In the genomic region with DNA sequence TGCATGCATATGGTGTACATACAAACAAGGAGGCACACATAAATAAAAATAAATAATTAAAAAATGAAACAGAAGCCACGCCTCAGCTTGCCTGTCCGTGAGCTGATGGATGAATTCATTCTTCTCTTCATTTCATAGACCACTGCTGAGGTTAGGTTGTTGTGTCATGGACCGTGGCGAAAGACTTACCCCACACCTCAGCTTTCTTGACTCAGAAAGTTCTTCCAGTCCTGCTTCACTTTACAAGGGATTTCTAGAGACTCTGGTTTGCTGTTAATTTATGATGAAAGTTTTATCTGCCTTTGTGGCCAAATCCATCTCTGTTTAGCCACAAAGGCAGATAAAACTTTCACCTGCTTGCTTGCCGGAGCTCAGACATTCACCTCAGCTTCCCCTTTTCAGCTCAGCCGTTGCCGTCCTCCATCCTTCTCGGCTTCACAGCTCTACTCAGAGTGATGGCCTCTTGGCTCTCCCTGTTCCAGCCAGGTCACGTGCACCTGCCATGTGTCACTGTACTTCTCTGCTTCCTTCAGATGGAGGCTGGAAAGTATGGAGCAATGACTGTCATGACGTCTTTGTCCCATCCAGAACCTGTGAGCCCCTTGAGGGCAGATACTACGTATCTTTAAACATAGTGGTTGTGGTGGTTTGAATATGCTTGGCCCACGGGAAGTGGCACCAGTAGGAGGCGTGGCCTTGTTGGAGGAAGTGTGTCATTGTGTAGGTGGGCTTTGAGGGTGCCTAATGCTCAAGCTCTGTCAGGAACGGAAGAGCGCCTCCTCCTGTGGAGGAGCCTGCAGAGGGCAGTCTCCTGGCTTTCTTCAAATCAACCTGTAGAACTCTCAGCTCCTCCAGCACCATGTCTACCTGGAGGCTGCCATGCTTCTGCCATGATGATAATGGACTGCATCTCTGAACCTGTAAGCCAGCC, we compare ENCODE assay signal across 29 mouse cellular contexts. TPM values are rescaled to one million over a fixed set of nuclear protein-coding genes. Genes with fewer than 3 reads are reported as not detected.
A peak's percentile ranks its signal among the peaks of the same experiment; 100 is the strongest.
DNase-seq lines count a peak whose midpoint lies in the region; ATAC-seq and TF ChIP-seq lines count a peak whose summit lies in the region.
"Had no signal": no experiment of that assay in that cellular context is flagged by ENCODE, and none has a peak within 500 bp of the region (broad histone marks: within the 10 kb centered on the region; RNA-seq: fewer than 3 reads in every experiment).

No protein-coding gene starts in this region.

- H3K79me2 ChIP-seq in MEL (ENCODE audit: control insufficient read depth, insufficient read depth, low read length, poor library complexity), result no peaks in the 10 kb centered on the region

- no peaks in the 10 kb centered on the region for H3K27me3 ChIP-seq in liver, embryonic 16.5 days (ENCODE audit: control insufficient read depth, insufficient read depth, low read depth, low read length)
- no peaks in the 10 kb centered on the region for H3K27me3 ChIP-seq in liver, embryonic 11.5 days (replicated peaks; ENCODE audit: control insufficient read depth, insufficient read depth, low read length)
- no peaks in the 10 kb centered on the region; a peak in 2 of 4 replicates for H3K27me3 ChIP-seq in MEL (ENCODE audit: control insufficient read depth in 1 of 2, insufficient read depth in 2 of 2, low read length in 2 of 2)
- no peaks in the 10 kb centered on the region for H3K27me3 ChIP-seq in forebrain, embryonic 13.5 days
- H3K27me3 ChIP-seq: heart, embryonic 15.5 days; hindbrain, embryonic 13.5 days; lung, embryonic 15.5 days; midbrain, embryonic 13.5 days; neural tube, embryonic 13.5 days had no signal

- H3K4me2 ChIP-seq in liver, embryonic 16.5 days (ENCODE audit: low read depth, low read length), result no peak overlapping the region
- H3K4me2 ChIP-seq in liver, embryonic 11.5 days, result no peak overlapping the region
- no peak overlapping the region for H3K4me2 ChIP-seq in forebrain, embryonic 13.5 days
- H3K4me2 ChIP-seq: heart, embryonic 15.5 days; hindbrain, embryonic 13.5 days; lung, embryonic 15.5 days; midbrain, embryonic 13.5 days; neural tube, embryonic 13.5 days had no signal

- ATAC-seq in liver, embryonic 16.5 days (ENCODE audit: low read depth), result no peak
- no peak for ATAC-seq in liver, embryonic 11.5 days (replicated peaks; ENCODE audit: low FRiP score)
- peak; percentile 66 for ATAC-seq in granulocyte monocyte progenitor cell, adult 5-6 weeks (replicated peaks; ENCODE audit: poor library complexity, severe bottlenecking)
- ATAC-seq in neutrophil, adult 5-6 weeks (ENCODE audit: extremely low read depth, insufficient number of reproducible peaks, low FRiP score, poor library complexity, severe bottlenecking), result peak; percentile 52
- no peak for ATAC-seq in forebrain, embryonic 13.5 days
- ATAC-seq: forebrain, embryonic 14.5 days; intestine, embryonic 16.5 days; midbrain, embryonic 13.5 days had no signal

- peak overlapping the region; percentile 0; the same call in 1 of the 2 replicates for H3K27ac ChIP-seq in liver, embryonic 16.5 days (ENCODE audit: low read length)
- H3K27ac ChIP-seq in liver, embryonic 11.5 days (ENCODE audit: low read depth, low read length), result no peak overlapping the region
- no peak overlapping the region for H3K27ac ChIP-seq in MEL (ENCODE audit: control insufficient read depth, low read depth, low read length)
- no peak overlapping the region for H3K27ac ChIP-seq in forebrain, embryonic 13.5 days
- H3K27ac ChIP-seq: heart, embryonic 15.5 days; hindbrain, embryonic 13.5 days; lung, embryonic 15.5 days; midbrain, embryonic 13.5 days; neural tube, embryonic 13.5 days had no signal

- no peak overlapping the region for H3K9ac ChIP-seq in liver, embryonic 16.5 days (ENCODE audit: low read depth, low read length)
- no peak overlapping the region for H3K9ac ChIP-seq in liver, embryonic 11.5 days (ENCODE audit: low read depth, low read length)
- no peak overlapping the region for H3K9ac ChIP-seq in MEL (ENCODE audit: control insufficient read depth, low read depth, low read length, poor library complexity, severe bottlenecking)
- H3K9ac ChIP-seq in forebrain, embryonic 13.5 days, result no peak overlapping the region
- H3K9ac ChIP-seq: heart, embryonic 15.5 days; hindbrain, embryonic 13.5 days; lung, embryonic 15.5 days; midbrain, embryonic 13.5 days; neural tube, embryonic 13.5 days had no signal

- no peak for TF ChIP-seq RAD21 in MEL (IDR thresholded peaks at IDR 0.05; ENCODE audit: low read depth, low read length)

- H3K9me3 ChIP-seq in liver, embryonic 16.5 days (replicated peaks; ENCODE audit: control insufficient read depth, low read length), result no peaks in the 10 kb centered on the region
- H3K9me3 ChIP-seq in liver, embryonic 11.5 days (ENCODE audit: control insufficient read depth, low read length), result no peaks in the 10 kb centered on the region
- H3K9me3 ChIP-seq in MEL (replicated peaks; ENCODE audit: insufficient read depth, low read length), result no peaks in the 10 kb centered on the region
- H3K9me3 ChIP-seq in forebrain, embryonic 13.5 days (replicated peaks), result no peaks in the 10 kb centered on the region
- H3K9me3 ChIP-seq: heart, embryonic 15.5 days; hindbrain, embryonic 13.5 days; lung, embryonic 15.5 days; midbrain, embryonic 13.5 days; neural tube, embryonic 13.5 days had no signal

- WGBS in liver, embryonic 16.5 days (ENCODE audit: insufficient replicate concordance), result 62% methylated on average over 15 of the region's 15 CpGs
- WGBS in liver, embryonic 11.5 days, result 80% methylated on average over 15 of the region's 15 CpGs
- 94% methylated on average over 15 of the region's 15 CpGs for WGBS in forebrain, embryonic 13.5 days

- TF ChIP-seq EP300 in MEL (IDR thresholded peaks at IDR 0.05; ENCODE audit: low read depth in 1 of 2, low read length in 2 of 2), result peak; percentile 88 to 90

- no peak for TF ChIP-seq POLR2A in MEL (IDR thresholded peaks at IDR 0.05; ENCODE audit: control insufficient read depth in 1 of 2, insufficient read depth in 1 of 2, low read depth in 1 of 2, low read length in 2 of 2, poor library complexity in 1 of 2)

- no peak for DNase-seq in liver, embryonic 11.5 days (ENCODE audit: low spot score)
- peak; percentile 81 for DNase-seq in MEL (ENCODE audit: low read depth, low spot score)
- DNase-seq in layer of hippocampus, postnatal 14 days (ENCODE audit: low spot score in 2 of 2), result no peak
- DNase-seq: adrenal gland, adult 2 months; adrenal gland, postnatal 36 days; cerebellum, adult 2 months; cerebellum, postnatal 25 days; gastrocnemius, postnatal 25 days; kidney, adult 9 months; kidney, postnatal 10 days; layer of hippocampus, adult 9-11 months; thymus, adult 2 months had no signal

- TF ChIP-seq CTCF in MEL (IDR thresholded peaks at IDR 0.05 in 2 of 3, conservative IDR thresholded peaks at IDR 0.05 in 1 of 3; ENCODE audit: control insufficient read depth in 1 of 3, insufficient read depth in 1 of 3, low read depth in 2 of 3, low read length in 3 of 3, poor library complexity in 1 of 3, severe bottlenecking in 1 of 3), result no peak

- peaks cover 14% of the 10 kb centered on the region for H3K4me1 ChIP-seq in liver, embryonic 16.5 days (ENCODE audit: control insufficient read depth, low read depth, low read length)
- H3K4me1 ChIP-seq in liver, embryonic 11.5 days (replicated peaks; ENCODE audit: control insufficient read depth, insufficient read depth, low read length), result peaks cover 4% of the 10 kb centered on the region; the same call in 1 of the 2 replicates
- peaks cover 0 to 16% of the 10 kb centered on the region in 2 experiments; a peak in 3 of 4 replicates for H3K4me1 ChIP-seq in MEL (ENCODE audit: control insufficient read depth in 1 of 2, insufficient read depth in 2 of 2, low read length in 2 of 2)
- H3K4me1 ChIP-seq in forebrain, embryonic 13.5 days, result no peaks in the 10 kb centered on the region
- H3K4me1 ChIP-seq: heart, embryonic 15.5 days; lung, embryonic 15.5 days; midbrain, embryonic 13.5 days had no signal

- no peak overlapping the region for H3K4me3 ChIP-seq in liver, embryonic 16.5 days (ENCODE audit: low read depth, low read length)
- no peak overlapping the region for H3K4me3 ChIP-seq in liver, embryonic 11.5 days (ENCODE audit: low read depth, low read length)
- H3K4me3 ChIP-seq in MEL (ENCODE audit: control insufficient read depth in 1 of 2, insufficient read depth in 1 of 2, low read depth in 2 of 2, low read length in 2 of 2), result no peak overlapping the region
- H3K4me3 ChIP-seq in forebrain, embryonic 13.5 days, result no peak overlapping the region
- H3K4me3 ChIP-seq: heart, embryonic 15.5 days; hindbrain, embryonic 13.5 days; lung, embryonic 15.5 days; midbrain, embryonic 13.5 days; neural tube, embryonic 13.5 days had no signal

- no peaks in the 10 kb centered on the region for H3K36me3 ChIP-seq in liver, embryonic 16.5 days (ENCODE audit: control insufficient read depth, insufficient read depth)
- no peaks in the 10 kb centered on the region for H3K36me3 ChIP-seq in liver, embryonic 11.5 days (ENCODE audit: control insufficient read depth, insufficient read depth, low read length)
- peaks cover 0 to 8% of the 10 kb centered on the region in 2 experiments; a peak in 2 of 4 replicates for H3K36me3 ChIP-seq in MEL (ENCODE audit: control insufficient read depth in 1 of 2, insufficient read depth in 2 of 2, low read length in 2 of 2)
- H3K36me3 ChIP-seq in forebrain, embryonic 13.5 days (ENCODE audit: poor library complexity, severe bottlenecking), result no peaks in the 10 kb centered on the region
- H3K36me3 ChIP-seq: heart, embryonic 15.5 days; hindbrain, embryonic 13.5 days; lung, embryonic 15.5 days; midbrain, embryonic 13.5 days; neural tube, embryonic 13.5 days had no signal

TF ChIP-seq in MEL, 35 proteins besides CTCF, POLR2A, EP300 and RAD21 (continues in another document):
- TF ChIP-seq ETS1 (IDR thresholded peaks at IDR 0.05; ENCODE audit: low read depth, low read length) (peak; percentile 80), SMC3 (IDR thresholded peaks at IDR 0.05; ENCODE audit: low read depth, low read length) (0 out of 2 replicates have a peak, but pooled peaks have one; percentile 8), RCOR1 (IDR thresholded peaks at IDR 0.05; ENCODE audit: low read depth, low read length) (peak; percentile 100), MYC (IDR thresholded peaks at IDR 0.05; ENCODE audit: low read depth, low read length) (peak; percentile 51; the same call in 1 of the 2 replicates), MAZ (IDR thresholded peaks at IDR 0.05; ENCODE audit: low read depth, low read length) (no peak)

RNA-seq across cellular contexts. Expression of a gene that starts 40.0 kb away (rescaled TPM):
- not detected in 2 replicates for polyA plus RNA-seq in liver, embryonic 16.5 days (2015; fragmentation: Nextera tagmentation; extraction: Ambion mirVana)
- polyA plus RNA-seq in liver, embryonic 11.5 days (2014; fragmentation: Nextera tagmentation; extraction: Ambion mirVana), result 0.12 TPM in 1 of 2 replicates, not detected in the other
- total RNA-seq in MEL (2012; rRNA removed), result not detected in 2 replicates
- not detected for polyA plus RNA-seq in MEL (2012; ENCODE audit: insufficient read depth in 1 of 2, insufficient read length in 2 of 2, low read depth in 1 of 2, low replicate concordance in 2 of 2, missing spikeins in 1 of 2)
- not detected in 2 replicates for total RNA-seq in granulocyte monocyte progenitor cell, adult 5-6 weeks (2014; fragmentation: Nextera tagmentation)
- total RNA-seq in granulocyte monocyte progenitor cell, adult 5-6 weeks (2017), result not detected in 2 replicates
- total RNA-seq in neutrophil, adult 5-6 weeks (2017), result not detected in 2 replicates
- total RNA-seq in layer of hippocampus, postnatal 14 days (2021), result 10 to 100 TPM; 44.0 to 54.4 TPM
- 9.2 and 9.8 TPM in 2 replicates for polyA plus RNA-seq in forebrain, embryonic 13.5 days (2015; fragmentation: Nextera tagmentation; extraction: Ambion mirVana)
- total RNA-seq: adrenal gland, adult 2 months; adrenal gland, postnatal 36 days; gastrocnemius, postnatal 25 days; heart, adult 8-10 months; heart, postnatal 25 days; liver, adult 2 months; megakaryocyte-erythroid progenitor cell, adult 5-6 weeks had no signal
- polyA plus RNA-seq: adrenal gland, adult 2 months; large intestine, adult 2 months; limb, embryonic 11.5 days; liver, adult 2 months; thymus, adult 2 months had no signal

Comparison
In these comparisons a context has a peak if more than half of its experiments do, and no peak if none do; other contexts are left out.
1. ATAC-seq: peak in granulocyte monocyte progenitor cell, adult 5-6 weeks (single experiment) and neutrophil, adult 5-6 weeks (single experiment); none in liver, embryonic 16.5 days (single experiment), liver, embryonic 11.5 days (single experiment) and forebrain, embryonic 13.5 days (single experiment).
2. RNA of a gene that starts 40.0 kb away (total RNA-seq): 44.0 to 54.4 TPM in layer of hippocampus, postnatal 14 days; not detected in MEL, not detected in granulocyte monocyte progenitor cell, adult 5-6 weeks and not detected in neutrophil, adult 5-6 weeks; every median in the first group is over 10 times any median in the second.